ENCODE assay signal across 33 mouse cellular contexts in the genomic region with DNA sequence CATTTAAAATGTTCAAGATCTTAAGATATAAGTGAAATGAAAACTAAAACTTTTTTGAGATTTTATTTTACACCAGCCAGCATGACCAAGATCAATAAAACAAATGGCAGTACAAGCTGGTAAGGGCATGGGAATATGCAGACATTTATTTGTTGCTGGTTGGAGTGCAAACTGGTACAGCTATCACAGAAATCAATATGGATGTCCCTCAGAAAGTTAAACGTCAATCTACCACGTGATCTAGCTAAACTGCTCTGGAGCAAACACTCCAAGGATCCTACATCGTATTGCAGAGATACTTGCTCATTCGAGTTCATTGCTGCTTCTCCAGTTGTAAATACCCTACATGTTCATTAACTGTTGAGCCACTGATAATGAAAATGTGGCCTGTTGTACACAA.
"Had no signal": no experiment of that assay in that cellular context is flagged by ENCODE, and none has a peak within 500 bp of the region (broad histone marks: within the 10 kb centered on the region; RNA-seq: fewer than 3 reads in every experiment).

No protein-coding gene starts in this region.

- H3K4me3 ChIP-seq: heart, adult 2 months; heart, embryonic 10.5 days; heart, embryonic 12.5 days; heart, embryonic 13.5 days; heart, embryonic 15.5 days; hindbrain, embryonic 10.5 days; hindbrain, embryonic 12.5 days; hindbrain, embryonic 13.5 days; hindbrain, embryonic 15.5 days; kidney, embryonic 15.5 days; layer of hippocampus, adult 2 months had no signal

- ATAC-seq: hindbrain, embryonic 16.5 days; hindbrain, postnatal 0 days; inflammation-experienced regulatory T-cells, adult 6 months had no signal

- H3K36me3 ChIP-seq: heart, embryonic 10.5 days; heart, embryonic 12.5 days; heart, embryonic 13.5 days; heart, embryonic 15.5 days; hindbrain, embryonic 10.5 days; hindbrain, embryonic 12.5 days; hindbrain, embryonic 13.5 days; hindbrain, embryonic 15.5 days; kidney, embryonic 15.5 days had no signal

- H3K27me3 ChIP-seq: heart, embryonic 12.5 days; heart, embryonic 13.5 days; heart, embryonic 15.5 days; hindbrain, embryonic 12.5 days; hindbrain, embryonic 13.5 days; hindbrain, embryonic 15.5 days; kidney, embryonic 15.5 days had no signal

- DNase-seq: heart, adult 18-20 months; heart, adult 2 months; heart, postnatal 10 days; heart, postnatal 14 days; heart, postnatal 36 days; heart, postnatal 4 days; kidney, adult 11 months; kidney, adult 18-20 months; kidney, adult 2 months; kidney, adult 8-10 months; kidney, postnatal 10 days; kidney, postnatal 14 days; kidney, postnatal 25 days; kidney, postnatal 36 days; kidney, postnatal 4 days; layer of hippocampus, adult 9-11 months; layer of hippocampus, postnatal 36 days had no signal

- H3K4me2 ChIP-seq: heart, embryonic 11.5 days; heart, embryonic 12.5 days; heart, embryonic 13.5 days; heart, embryonic 15.5 days; hindbrain, embryonic 12.5 days; hindbrain, embryonic 13.5 days; hindbrain, embryonic 14.5 days; hindbrain, embryonic 15.5 days; kidney, embryonic 15.5 days had no signal

- H3K9me3 ChIP-seq: heart, embryonic 10.5 days; heart, embryonic 12.5 days; heart, embryonic 13.5 days; heart, embryonic 15.5 days; hindbrain, embryonic 10.5 days; hindbrain, embryonic 12.5 days; hindbrain, embryonic 13.5 days; hindbrain, embryonic 15.5 days; kidney, embryonic 15.5 days had no signal

- H3K27ac ChIP-seq: heart, adult 2 months; heart, embryonic 10.5 days; heart, embryonic 13.5 days; heart, embryonic 15.5 days; hindbrain, embryonic 10.5 days; hindbrain, embryonic 12.5 days; hindbrain, embryonic 13.5 days; hindbrain, embryonic 14.5 days; hindbrain, embryonic 15.5 days; hindbrain, postnatal 0 days; kidney, embryonic 15.5 days; kidney, postnatal 0 days; layer of hippocampus, adult 2 months had no signal

- H3K9ac ChIP-seq: heart, embryonic 12.5 days; heart, embryonic 13.5 days; heart, embryonic 15.5 days; hindbrain, embryonic 12.5 days; hindbrain, embryonic 13.5 days; hindbrain, embryonic 14.5 days; hindbrain, embryonic 15.5 days; kidney, embryonic 15.5 days had no signal

- H3K4me1 ChIP-seq: heart, embryonic 12.5 days; heart, embryonic 13.5 days; heart, embryonic 15.5 days; hindbrain, embryonic 10.5 days; hindbrain, embryonic 12.5 days; hindbrain, embryonic 13.5 days; hindbrain, embryonic 15.5 days; kidney, embryonic 15.5 days had no signal
